9 mouse cellular contexts compared by ENCODE assay signal in the genomic region with DNA sequence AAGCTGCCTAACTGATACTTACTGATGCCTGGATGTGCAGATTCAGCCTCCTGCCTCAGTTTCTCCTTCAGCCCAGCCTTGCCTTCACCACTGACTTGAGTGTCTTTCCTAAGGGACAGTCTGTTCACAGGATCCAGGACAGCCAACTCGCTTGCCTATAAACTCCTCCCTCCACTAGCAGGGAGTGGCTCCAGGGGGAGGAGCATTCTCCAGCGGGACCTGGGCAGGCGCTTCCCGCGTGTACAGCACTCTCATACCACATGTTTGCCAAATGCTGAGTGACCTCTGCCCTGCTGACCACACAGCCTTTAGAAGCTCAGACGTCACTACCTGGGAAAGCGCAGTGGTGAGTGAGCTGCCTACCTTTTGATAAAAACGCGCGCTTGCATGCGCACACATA. TPM values are rescaled to one million over a fixed set of nuclear protein-coding genes. Genes with fewer than 3 reads are reported as not detected.
DNase-seq lines count a peak whose midpoint lies in the region; ATAC-seq and TF ChIP-seq lines count a peak whose summit lies in the region.
"Had no signal": no experiment of that assay in that cellular context is flagged by ENCODE, and none has a peak within 500 bp of the region (broad histone marks: within the 10 kb centered on the region; RNA-seq: fewer than 3 reads in every experiment).

No protein-coding gene starts in this region.

- no peak for TF ChIP-seq EP300 in heart, postnatal 0 days (IDR thresholded peaks at IDR 0.05; ENCODE audit: low read depth)

- WGBS in heart, postnatal 0 days: 22% methylated on average over 11 of the region's 11 CpGs
- WGBS in small intestine, adult 2 months: 7% methylated on average over 11 of the region's 11 CpGs

- H3K9ac ChIP-seq in heart, postnatal 0 days (replicated peaks; ENCODE audit: low read depth, low read length): no peak overlapping the region

- peak; percentile 64 to 83 for DNase-seq in adrenal gland, adult (ENCODE audit: inconsistent age in 2 of 2, low spot score in 1 of 2)
- no peak for DNase-seq in adrenal gland, adult 18-20 months (ENCODE audit: low spot score in 2 of 2)
- DNase-seq in ZHBTc4 (ENCODE audit: low read depth, low spot score): peak; percentile 85
- peak; percentile 50 for DNase-seq in heart, postnatal 0 days (ENCODE audit: low spot score)
- DNase-seq in liver: peak; percentile 79
- no peak for DNase-seq in layer of hippocampus, postnatal 36 days
- DNase-seq in cerebellum, adult 11-12 months: no peak

- H3K4me3 ChIP-seq in heart, postnatal 0 days (ENCODE audit: low read depth, low read length): no peak overlapping the region
- H3K4me3 ChIP-seq in small intestine, adult 2 months (ENCODE audit: low read depth, low read length): peak overlapping the region; percentile 55

- H3K9me3 ChIP-seq in heart, postnatal 0 days (replicated peaks; ENCODE audit: control insufficient read depth, low read length): no peaks in the 10 kb centered on the region

- peak; percentile 45; the same call in 1 of the 2 replicates for ATAC-seq in heart, postnatal 0 days (ENCODE audit: insufficient read depth, low read depth)

- TF ChIP-seq CTCF in heart, postnatal 0 days (IDR thresholded peaks at IDR 0.05; ENCODE audit: low read depth): no peak
- TF ChIP-seq CTCF in small intestine, adult 2 months (IDR thresholded peaks at IDR 0.05; ENCODE audit: extremely low read depth, insufficient read length, insufficient replicate concordance, low read depth, low read length): no peak

- no peaks in the 10 kb centered on the region for H3K36me3 ChIP-seq in heart, postnatal 0 days (replicated peaks; ENCODE audit: control insufficient read depth, insufficient read depth, low read length)
- H3K36me3 ChIP-seq in small intestine, adult 2 months (ENCODE audit: control insufficient read depth, insufficient read depth, low read length): no peaks in the 10 kb centered on the region

- no peak overlapping the region for H3K27ac ChIP-seq in heart, postnatal 0 days (ENCODE audit: low read depth)
- peak overlapping the region; percentile 94 for H3K27ac ChIP-seq in small intestine, adult 2 months (ENCODE audit: insufficient read depth, low read depth, low read length)

- no peaks in the 10 kb centered on the region for H3K27me3 ChIP-seq in heart, postnatal 0 days (ENCODE audit: control insufficient read depth, insufficient read depth, low read length)
- no peaks in the 10 kb centered on the region for H3K27me3 ChIP-seq in small intestine, adult 2 months (ENCODE audit: control insufficient read depth, insufficient read depth, low read length)

- H3K4me1 ChIP-seq in heart, postnatal 0 days (ENCODE audit: control insufficient read depth, insufficient read depth): no peaks in the 10 kb centered on the region
- H3K4me1 ChIP-seq in small intestine, adult 2 months (ENCODE audit: control insufficient read depth, insufficient read depth, insufficient read length, low read length): peaks cover 5% of the 10 kb centered on the region; the same call in 1 of the 2 replicates

- peak overlapping the region; percentile 34; the same call in 1 of the 2 replicates for H3K4me2 ChIP-seq in heart, postnatal 0 days (ENCODE audit: low read depth, low read length)

- TF ChIP-seq POLR2A in small intestine, adult 2 months (IDR thresholded peaks at IDR 0.05; ENCODE audit: low read depth, low read length): peak; percentile 60; the same call in 1 of the 2 replicates

RNA-seq across cellular contexts. Expression of gene Eno1, which starts 15.9 kb away (rescaled TPM):
- total RNA-seq in adrenal gland, adult 18-20 months (2021): 100 to 1,000 TPM; 471 to 935 TPM
- 525 and 625 TPM in 2 replicates for total RNA-seq in heart, postnatal 0 days (2014; rRNA removed; ENCODE audit: low replicate concordance)
- polyA plus RNA-seq in heart, postnatal 0 days (2015; fragmentation: Nextera tagmentation; extraction: Ambion mirVana): 999 and 1,074 TPM in 2 replicates
- 223 and 498 TPM in 2 replicates for polyA plus RNA-seq in small intestine, adult 2 months (2012; rRNA removed)
- total RNA-seq in layer of hippocampus, postnatal 36 days (2021): 100 to 1,000 TPM; 415 to 417 TPM

RNA-seq across cellular contexts. Expression of gene Car6, which starts 19.5 kb away (rescaled TPM):
- 1 to 10 TPM; 1.4 to 2.5 TPM for total RNA-seq in adrenal gland, adult 18-20 months (2021)
- not detected in 2 replicates for total RNA-seq in heart, postnatal 0 days (2014; rRNA removed; ENCODE audit: low replicate concordance)
- not detected in 2 replicates for polyA plus RNA-seq in heart, postnatal 0 days (2015; fragmentation: Nextera tagmentation; extraction: Ambion mirVana)
- 0.14 TPM in 1 of 2 replicates, not detected in the other for polyA plus RNA-seq in small intestine, adult 2 months (2012; rRNA removed)
- under 1 TPM in 1 of 2 experiments, not detected in 1; 0.25 TPM for total RNA-seq in layer of hippocampus, postnatal 36 days (2021)
- polyA plus RNA-seq: spleen, adult 2 months had no signal

Comparison
In these comparisons a context has a peak if more than half of its experiments do, and no peak if none do; other contexts are left out.
1. DNase-seq: peak in adrenal gland, adult (2 of 2), ZHBTc4 (single experiment), heart, postnatal 0 days (single experiment) and liver (single experiment); none in adrenal gland, adult 18-20 months (0 of 2), layer of hippocampus, postnatal 36 days (0 of 2) and cerebellum, adult 11-12 months (single experiment).